7 mouse cellular contexts compared by ENCODE assay signal in genomic region chr2:160368422-160369357, GRCm38 (mm10). TPM values are rescaled to one million over a fixed set of nuclear protein-coding genes. Genes with fewer than 3 reads are reported as not detected.
DNase-seq lines count a peak whose midpoint lies in the region; ATAC-seq and TF ChIP-seq lines count a peak whose summit lies in the region.

No protein-coding gene starts in this region.

- peaks cover 95% of the 10 kb centered on the region for H3K27me3 ChIP-seq in megakaryocyte, embryonic 14.5 days (replicated peaks)
- H3K27me3 ChIP-seq in forebrain, embryonic 14.5 days (replicated peaks; ENCODE audit: control insufficient read depth, insufficient read depth, low read length) = peaks cover 65% of the 10 kb centered on the region
- H3K27me3 ChIP-seq in limb, embryonic 15.5 days = peaks cover 67% of the 10 kb centered on the region
- H3K27me3 ChIP-seq in stomach, postnatal 0 days (ENCODE audit: control insufficient read depth, insufficient read depth, low read length) = peaks cover 24% of the 10 kb centered on the region; the same call in 1 of the 2 replicates

- H3K27ac ChIP-seq in forebrain, embryonic 14.5 days (ENCODE audit: low read depth, low read length) = no peak overlapping the region
- no peak overlapping the region for H3K27ac ChIP-seq in limb, embryonic 15.5 days
- H3K27ac ChIP-seq in stomach, postnatal 0 days (replicated peaks) = no peak overlapping the region

- TF ChIP-seq CTCF in stomach, postnatal 0 days (IDR thresholded peaks at IDR 0.05; ENCODE audit: low read depth) = no peak

- no peak for DNase-seq in forebrain, embryonic 14.5 days (ENCODE audit: low spot score)
- DNase-seq in stomach, postnatal 0 days (ENCODE audit: low spot score) = no peak

- no peak for TF ChIP-seq EP300 in stomach, postnatal 0 days (optimal IDR thresholded peaks at IDR 0.05)

- no peaks in the 10 kb centered on the region for H3K36me3 ChIP-seq in megakaryocyte, embryonic 14.5 days (replicated peaks; ENCODE audit: low read length)
- H3K36me3 ChIP-seq in forebrain, embryonic 14.5 days (ENCODE audit: control insufficient read depth, insufficient read depth, low read length) = no peaks in the 10 kb centered on the region
- no peaks in the 10 kb centered on the region for H3K36me3 ChIP-seq in limb, embryonic 15.5 days
- H3K36me3 ChIP-seq in stomach, postnatal 0 days (ENCODE audit: control insufficient read depth, insufficient read depth, low read length) = no peaks in the 10 kb centered on the region

- peak overlapping the region; percentile 90 for H3K4me3 ChIP-seq in megakaryocyte, embryonic 14.5 days (replicated peaks)
- H3K4me3 ChIP-seq in forebrain, embryonic 14.5 days (ENCODE audit: low read depth, low read length) = peak overlapping the region; percentile 22
- H3K4me3 ChIP-seq in limb, embryonic 15.5 days = peak overlapping the region; percentile 67
- peak overlapping the region; percentile 10 for H3K4me3 ChIP-seq in stomach, postnatal 0 days (ENCODE audit: low read depth, low read length)

- no peak for ATAC-seq in megakaryocyte, adult 5-6 weeks (ENCODE audit: poor library complexity, severe bottlenecking)
- no peak for ATAC-seq in forebrain, embryonic 14.5 days
- ATAC-seq in limb, embryonic 15.5 days (ENCODE audit: insufficient number of reproducible peaks, low FRiP score, low TSS enrichment, low read depth) = no peak
- no peak for ATAC-seq in stomach, postnatal 0 days (ENCODE audit: low FRiP score, low TSS enrichment)
- no peak for ATAC-seq in megakaryocyte progenitor cell, adult 5-6 weeks (replicated peaks; ENCODE audit: poor library complexity)
- no peak for ATAC-seq in activated CD4-positive, CD25-positive, alpha-beta regulatory T cell, adult 4 months

- H3K4me1 ChIP-seq in megakaryocyte, embryonic 14.5 days = peaks cover 38% of the 10 kb centered on the region
- peaks cover 7% of the 10 kb centered on the region; the same call in 1 of the 2 replicates for H3K4me1 ChIP-seq in forebrain, embryonic 14.5 days (ENCODE audit: control insufficient read depth, insufficient read depth, low read length)
- H3K4me1 ChIP-seq in limb, embryonic 15.5 days = peaks cover 59% of the 10 kb centered on the region
- H3K4me1 ChIP-seq in stomach, postnatal 0 days (replicated peaks; ENCODE audit: control insufficient read depth, insufficient read depth) = no peaks in the 10 kb centered on the region

- H3K4me2 ChIP-seq in forebrain, embryonic 14.5 days (ENCODE audit: low read length) = peak overlapping the region; percentile 94
- H3K4me2 ChIP-seq in limb, embryonic 15.5 days = peak overlapping the region; percentile 97
- H3K4me2 ChIP-seq in stomach, postnatal 0 days (replicated peaks; ENCODE audit: low read depth) = peak overlapping the region; percentile 36

- peaks cover 8% of the 10 kb centered on the region; the same call in 1 of the 2 replicates for H3K9me3 ChIP-seq in megakaryocyte, embryonic 14.5 days
- no peaks in the 10 kb centered on the region for H3K9me3 ChIP-seq in forebrain, embryonic 14.5 days (replicated peaks; ENCODE audit: control insufficient read depth, low read length)
- no peaks in the 10 kb centered on the region for H3K9me3 ChIP-seq in limb, embryonic 15.5 days
- no peaks in the 10 kb centered on the region for H3K9me3 ChIP-seq in stomach, postnatal 0 days (ENCODE audit: control insufficient read depth, low read length)

- no peak overlapping the region; the same call in 1 of the 2 replicates for H3K9ac ChIP-seq in forebrain, embryonic 14.5 days (ENCODE audit: low read length)
- H3K9ac ChIP-seq in limb, embryonic 15.5 days = no peak overlapping the region
- no peak overlapping the region for H3K9ac ChIP-seq in stomach, postnatal 0 days (ENCODE audit: low read length)

- WGBS in forebrain, embryonic 14.5 days = under 1% methylated on average over 52 of the region's 52 CpGs
- WGBS in limb, embryonic 15.5 days = under 1% methylated on average over 52 of the region's 52 CpGs
- WGBS in stomach, postnatal 0 days = 2% methylated on average over 52 of the region's 52 CpGs

RNA-seq across cellular contexts. Expression of gene Mafb, which starts 1.8 kb away (rescaled TPM):
- 7.6 and 26.8 TPM in 2 replicates for polyA plus RNA-seq in megakaryocyte, embryonic 14.5 days (2012; ENCODE audit: insufficient read depth, low replicate concordance)
- 15.3 and 17.5 TPM in 2 replicates for total RNA-seq in megakaryocyte, adult 5-6 weeks (2015)
- total RNA-seq in megakaryocyte, adult 5-6 weeks (2017) = 6.4 and 8.1 TPM in 2 replicates
- 6.1 and 8.3 TPM in 2 replicates for polyA plus RNA-seq in forebrain, embryonic 14.5 days (2014; fragmentation: Nextera tagmentation; extraction: Ambion mirVana)
- polyA plus RNA-seq in limb, embryonic 15.5 days (2015; fragmentation: Nextera tagmentation; extraction: Ambion mirVana) = 34.2 and 37.1 TPM in 2 replicates
- polyA plus RNA-seq in stomach, postnatal 0 days (2015; fragmentation: Nextera tagmentation; extraction: Ambion mirVana) = 4.3 and 4.9 TPM in 2 replicates
- 0.39 and 0.83 TPM in 2 replicates for total RNA-seq in megakaryocyte progenitor cell, adult 5-6 weeks (2015)
- 0.08 and 0.14 TPM in 2 replicates for total RNA-seq in megakaryocyte progenitor cell, adult 5-6 weeks (2017)
- not detected for polyA plus RNA-seq in activated CD4-positive, CD25-positive, alpha-beta regulatory T cell, adult 4 months (2017; shearing (Covaris generic))

RNA-seq across cellular contexts. Expression of gene Gm826, which starts 34.7 kb away (rescaled TPM):
- not detected in 2 replicates for polyA plus RNA-seq in megakaryocyte, embryonic 14.5 days (2012; ENCODE audit: insufficient read depth, low replicate concordance)
- total RNA-seq in megakaryocyte, adult 5-6 weeks (2015) = 0.78 and 1.2 TPM in 2 replicates
- total RNA-seq in megakaryocyte, adult 5-6 weeks (2017) = not detected in 2 replicates
- not detected in 2 replicates for polyA plus RNA-seq in forebrain, embryonic 14.5 days (2014; fragmentation: Nextera tagmentation; extraction: Ambion mirVana)
- 0.82 and 1.3 TPM in 2 replicates for polyA plus RNA-seq in limb, embryonic 15.5 days (2015; fragmentation: Nextera tagmentation; extraction: Ambion mirVana)
- not detected in 2 replicates for polyA plus RNA-seq in stomach, postnatal 0 days (2015; fragmentation: Nextera tagmentation; extraction: Ambion mirVana)
- not detected in 2 replicates for total RNA-seq in megakaryocyte progenitor cell, adult 5-6 weeks (2015)
- not detected in 2 replicates for total RNA-seq in megakaryocyte progenitor cell, adult 5-6 weeks (2017)
- not detected for polyA plus RNA-seq in activated CD4-positive, CD25-positive, alpha-beta regulatory T cell, adult 4 months (2017; shearing (Covaris generic))

Comparison
In these comparisons a context has a peak if more than half of its experiments do, and no peak if none do; other contexts are left out.
1. H3K4me3 ChIP-seq: peak in every context shown above with its lines; median percentile 90 in megakaryocyte, embryonic 14.5 days; 67 in limb, embryonic 15.5 days; 22 in forebrain, embryonic 14.5 days; 10 in stomach, postnatal 0 days.
2. H3K4me2 ChIP-seq: peak in every context shown above with its lines; median percentile 97 in limb, embryonic 15.5 days; 94 in forebrain, embryonic 14.5 days; 36 in stomach, postnatal 0 days.